Mouse (Mus musculus) frontal cortex, adult (tissue): ENCODE data around the gene Tuft1.
"Not testable (repeated sequence)": the region's sequence is repeated elsewhere in the genome, so short reads cannot be mapped to it uniquely, and the experiment has no call there.

Source experiments
- ATAC-seq: cut with Nextera tagmentation; 2 replicates; pipeline ENCODE4 v1.9.2; 2017; ENCODE audit warnings: mild to moderate bottlenecking, moderate library complexity, mixed read lengths; ENCODE audit not compliant: low TSS enrichment

The Tuft1 gene

GRCm38 (mm10) chr3:94658740-94659095 lies at the start of gene Tuft1:
Gene Tuft1, minus strand, starts transcription at chr3:94658872.
- peak; percentile 89 for ATAC-seq

- ATAC-seq, result not testable (repeated sequence)
These were observed 44.7 kb upstream of the Tuft1 start for GRCm38 (mm10) chr3:94703364-94703763.

- no peak for ATAC-seq
These were observed 44.2 kb upstream of the Tuft1 start for GRCm38 (mm10) chr3:94702856-94703255.

- ATAC-seq, result not testable (repeated sequence)
These were observed 43.6 kb upstream of the Tuft1 start for GRCm38 (mm10) chr3:94702163-94702810.

GRCm38 (mm10) chr3:94696257-94696656 lies 37.6 kb upstream of the Tuft1 start:
- not testable (repeated sequence) for ATAC-seq

- ATAC-seq, result not testable (repeated sequence)
These were observed 36.9 kb upstream of the Tuft1 start for GRCm38 (mm10) chr3:94695591-94695990.

- ATAC-seq, result not testable (repeated sequence)
These were observed 35.2 kb upstream of the Tuft1 start for GRCm38 (mm10) chr3:94693874-94694273.

GRCm38 (mm10) chr3:94693329-94693825 lies 34.7 kb upstream of the Tuft1 start, which contains the start of gene Selenbp2:
Gene Selenbp2, plus strand, starts transcription at chr3:94693556.
- no peak for ATAC-seq

GRCm38 (mm10) chr3:94691694-94692093 lies 33.0 kb upstream of the Tuft1 start:
- not testable (repeated sequence) for ATAC-seq

- no peak for ATAC-seq
These were observed 32.1 kb upstream of the Tuft1 start for GRCm38 (mm10) chr3:94690616-94691247.

- ATAC-seq, result not testable (repeated sequence)
These were observed 31.5 kb upstream of the Tuft1 start for GRCm38 (mm10) chr3:94690162-94690561.

GRCm38 (mm10) chr3:94689195-94689594 lies 30.5 kb upstream of the Tuft1 start:
- ATAC-seq, result not testable (repeated sequence)

GRCm38 (mm10) chr3:94688698-94689097 lies 30.0 kb upstream of the Tuft1 start:
- ATAC-seq, result not testable (repeated sequence)

GRCm38 (mm10) chr3:94685989-94686772 lies 27.5 kb upstream of the Tuft1 start:
- not testable (repeated sequence) for ATAC-seq

- no peak for ATAC-seq
These were observed 25.0 kb upstream of the Tuft1 start for GRCm38 (mm10) chr3:94683646-94684045.

- no peak for ATAC-seq
These were observed 22.1 kb upstream of the Tuft1 start for GRCm38 (mm10) chr3:94680783-94681182.

- ATAC-seq, result not testable (repeated sequence)
These were observed 21.4 kb upstream of the Tuft1 start for GRCm38 (mm10) chr3:94680032-94680431.

- no peak for ATAC-seq
These were observed 20.7 kb upstream of the Tuft1 start for GRCm38 (mm10) chr3:94679351-94679841.

GRCm38 (mm10) chr3:94675101-94675500 lies 16.4 kb upstream of the Tuft1 start:
- ATAC-seq, result not testable (repeated sequence)

- ATAC-seq, result not testable (repeated sequence)
These were observed 7.2 kb upstream of the Tuft1 start for GRCm38 (mm10) chr3:94665896-94666295.

GRCm38 (mm10) chr3:94665060-94665802 lies 6.6 kb upstream of the Tuft1 start:
- ATAC-seq, result peak; percentile 78
